Mouse (Mus musculus): Measurements from ENCODE around the gene Ddx23. TPM values are rescaled to one million over a fixed set of nuclear protein-coding genes. Genes with fewer than 3 reads are reported as not detected.

The Ddx23 gene
- polyA plus RNA-seq, 1 experiment from 2014 or later: 10.3 TPM

GRCm38 (mm10) chr15:98609331-98610130 is 53.2 kb downstream of the Ddx23 start, which contains the start of gene Adcy6:
TSS of gene Adcy6 (minus strand) at chr15:98610076.
- H3K27ac ChIP-seq (replicated peaks): peak within 1 kb of the TSS; percentile 97
- under 1% methylated on average over 56 of the region's 75 CpGs for WGBS
- peak within 1 kb of the TSS; percentile 92 for H3K9ac ChIP-seq (ENCODE audit: low read length)
- H3K4me3 ChIP-seq (ENCODE audit: low read depth, low read length): peak within 1 kb of the TSS; percentile 91
- no peaks in the 10 kb centered on the region for H3K4me1 ChIP-seq (replicated peaks; ENCODE audit: control insufficient read depth, insufficient read depth)
- H3K9me3 ChIP-seq (ENCODE audit: control insufficient read depth, low read length): no peaks in the 10 kb centered on the region
- ATAC-seq (ENCODE audit: low FRiP score, low TSS enrichment) (peak; percentile 87), DNase-seq (ENCODE audit: low spot score) (peak; percentile 93)
- no peaks in the 10 kb centered on the region for H3K36me3 ChIP-seq (ENCODE audit: control insufficient read depth, insufficient read depth, low read length)
- H3K4me2 ChIP-seq (replicated peaks; ENCODE audit: low read depth): peak within 1 kb of the TSS; percentile 92
- H3K27me3 ChIP-seq (ENCODE audit: control insufficient read depth, insufficient read depth, low read length): no peaks in the 10 kb centered on the region
- no peak for TF ChIP-seq CTCF (IDR thresholded peaks at IDR 0.05; ENCODE audit: low read depth)
- peak; percentile 62 for TF ChIP-seq EP300 (optimal IDR thresholded peaks at IDR 0.05)

GRCm38 (mm10) chr15:98608784-98609250 is 53.9 kb downstream of the Ddx23 start:
- 4% methylated on average over 9 of the region's 26 CpGs for WGBS

GRCm38 (mm10) chr15:98608058-98608783 is 54.5 kb downstream of the Ddx23 start:
- no peak for ATAC-seq (ENCODE audit: low FRiP score, low TSS enrichment)
- H3K27ac ChIP-seq (replicated peaks): peak overlapping the region; percentile 97
- no peak for TF ChIP-seq CTCF (IDR thresholded peaks at IDR 0.05; ENCODE audit: low read depth)
- TF ChIP-seq EP300 (optimal IDR thresholded peaks at IDR 0.05): no peak
- H3K36me3 ChIP-seq (ENCODE audit: control insufficient read depth, insufficient read depth, low read length): peaks cover 5% of the 10 kb centered on the region
- no peaks in the 10 kb centered on the region; the same call in 1 of the 2 replicates for H3K4me1 ChIP-seq (replicated peaks; ENCODE audit: control insufficient read depth, insufficient read depth)
- H3K9ac ChIP-seq (ENCODE audit: low read length): peak overlapping the region; percentile 92
- 8% methylated on average over 8 of the region's 10 CpGs for whole genome bisulfite sequencing
- H3K4me3 ChIP-seq (ENCODE audit: low read depth, low read length): peak overlapping the region; percentile 91
- H3K27me3 ChIP-seq (ENCODE audit: control insufficient read depth, insufficient read depth, low read length): no peaks in the 10 kb centered on the region
- no peak for DNase-seq (ENCODE audit: low spot score)
- no peaks in the 10 kb centered on the region for H3K9me3 ChIP-seq (ENCODE audit: control insufficient read depth, low read length)
- H3K4me2 ChIP-seq (replicated peaks; ENCODE audit: low read depth): peak overlapping the region; percentile 92

More at GRCm38 (mm10) chr15:98608784-98609250, 53.9 kb downstream of the Ddx23 start:
- peak; percentile 67 for DNase-seq (ENCODE audit: low spot score)
- H3K4me3 ChIP-seq (ENCODE audit: low read depth, low read length): peak overlapping the region; percentile 91
- peak overlapping the region; percentile 97 for H3K27ac ChIP-seq (replicated peaks)
- H3K4me1 ChIP-seq (replicated peaks; ENCODE audit: control insufficient read depth, insufficient read depth): no peaks in the 10 kb centered on the region
- no peak for TF ChIP-seq CTCF (IDR thresholded peaks at IDR 0.05; ENCODE audit: low read depth)
- no peak for TF ChIP-seq EP300 (optimal IDR thresholded peaks at IDR 0.05)
- peaks cover 2% of the 10 kb centered on the region for H3K36me3 ChIP-seq (ENCODE audit: control insufficient read depth, insufficient read depth, low read length)
- H3K9me3 ChIP-seq (ENCODE audit: control insufficient read depth, low read length): no peaks in the 10 kb centered on the region
- H3K9ac ChIP-seq (ENCODE audit: low read length): peak overlapping the region; percentile 92
- peak; percentile 25; the same call in 1 of the 2 replicates for ATAC-seq (ENCODE audit: low FRiP score, low TSS enrichment)
- no peaks in the 10 kb centered on the region for H3K27me3 ChIP-seq (ENCODE audit: control insufficient read depth, insufficient read depth, low read length)
- peak overlapping the region; percentile 92 for H3K4me2 ChIP-seq (replicated peaks; ENCODE audit: low read depth)

GRCm38 (mm10) chr15:98607557-98607956 is 55.1 kb downstream of the Ddx23 start:
- no peak for TF ChIP-seq CTCF (IDR thresholded peaks at IDR 0.05; ENCODE audit: low read depth)
- TF ChIP-seq EP300 (optimal IDR thresholded peaks at IDR 0.05): no peak
- Histone ChIP-seq H3K27ac (replicated peaks) (peak overlapping the region; percentile 97), H3K9me3 (ENCODE audit: control insufficient read depth, low read length) (no peaks in the 10 kb centered on the region), H3K36me3 (ENCODE audit: control insufficient read depth, insufficient read depth, low read length) (peaks cover 5% of the 10 kb centered on the region), H3K4me3 (ENCODE audit: low read depth, low read length) (peak overlapping the region; percentile 91), H3K4me1 (replicated peaks; ENCODE audit: control insufficient read depth, insufficient read depth) (no peaks in the 10 kb centered on the region; the same call in 1 of the 2 replicates), H3K4me2 (replicated peaks; ENCODE audit: low read depth) (peak overlapping the region; percentile 92), H3K27me3 (ENCODE audit: control insufficient read depth, insufficient read depth, low read length) (no peaks in the 10 kb centered on the region), H3K9ac (ENCODE audit: low read length) (peak overlapping the region; percentile 92)
- no peak for DNase-seq (ENCODE audit: low spot score)
- 13% methylated on average over 4 of the region's 4 CpGs for WGBS
- ATAC-seq (ENCODE audit: low FRiP score, low TSS enrichment): no peak

- DNase-seq (ENCODE audit: low spot score): no peak
- Histone ChIP-seq H3K27ac (replicated peaks) (peak overlapping the region; percentile 97), H3K9ac (ENCODE audit: low read length) (peak overlapping the region; percentile 3; the same call in 1 of the 2 replicates), H3K9me3 (ENCODE audit: control insufficient read depth, low read length) (no peaks in the 10 kb centered on the region), H3K4me1 (replicated peaks; ENCODE audit: control insufficient read depth, insufficient read depth) (no peaks in the 10 kb centered on the region; the same call in 1 of the 2 replicates), H3K27me3 (ENCODE audit: control insufficient read depth, insufficient read depth, low read length) (no peaks in the 10 kb centered on the region), H3K36me3 (ENCODE audit: control insufficient read depth, insufficient read depth, low read length) (peaks cover 5% of the 10 kb centered on the region), H3K4me2 (replicated peaks; ENCODE audit: low read depth) (peak overlapping the region; percentile 92), H3K4me3 (ENCODE audit: low read depth, low read length) (no peak overlapping the region)
- WGBS: 65% methylated on average over 9 of the region's 9 CpGs
- no peak for ATAC-seq (ENCODE audit: low FRiP score, low TSS enrichment)
- no peak for TF ChIP-seq CTCF (IDR thresholded peaks at IDR 0.05; ENCODE audit: low read depth)
- no peak for TF ChIP-seq EP300 (optimal IDR thresholded peaks at IDR 0.05)
These were observed 56.0 kb downstream of the Ddx23 start for GRCm38 (mm10) chr15:98606739-98607138.
